Mouse (Mus musculus) liver, adult 2 months (tissue): ENCODE data around the gene Olfr1472. TPM values are rescaled to one million over a fixed set of nuclear protein-coding genes. Genes with fewer than 3 reads are reported as not detected.
"Not testable (repeated sequence)": the region's sequence is repeated elsewhere in the genome, so short reads cannot be mapped to it uniquely, and the experiment has no call there.

Experiments used
- DNase-seq: peaks from one replicate; pipeline ENCODE4 v3.0.0-alpha.2; 2011; ENCODE audit warnings: low read depth, low spot score; ENCODE audit errors: extremely low read depth
- H3K27ac ChIP-seq: fragments of 200-500 bp; replicated peaks from 2 replicates; pipeline ENCODE4 v1.5.1; 2012; ENCODE audit warnings: low read depth, mild to moderate bottlenecking, control low read depth, inconsistent platforms, low read length; ENCODE audit not compliant: insufficient read depth
- H3K27me3 ChIP-seq: fragments of 200-500 bp; 2 replicates; pipeline ENCODE4 v1.6.1; 2012; ENCODE audit warnings: mild to moderate bottlenecking, moderate library complexity, low read length, inconsistent platforms; ENCODE audit not compliant: control insufficient read depth, insufficient read depth
- H3K36me3 ChIP-seq: fragments of 200-500 bp; 2 replicates; pipeline ENCODE4 v1.6.1; 2012; ENCODE audit warnings: low read length, inconsistent platforms; ENCODE audit not compliant: control insufficient read depth, insufficient read depth
- H3K4me1 ChIP-seq: fragments of 200-500 bp; 2 replicates; pipeline ENCODE4 v1.6.1; 2011; ENCODE audit warnings: low read length; ENCODE audit not compliant: control insufficient read depth, insufficient read depth
- H3K4me3 ChIP-seq: fragments of 200-500 bp; 2 replicates; pipeline ENCODE4 v1.5.1; 2011; ENCODE audit warnings: low read depth, mild to moderate bottlenecking, control low read depth, low read length, moderate library complexity; ENCODE audit not compliant: insufficient read depth
- H3K79me2 ChIP-seq: fragments of 200-500 bp; 2 replicates; pipeline ENCODE4 v1.6.1; 2012; ENCODE audit warnings: inconsistent platforms, mild to moderate bottlenecking, low read length, moderate library complexity; ENCODE audit not compliant: control insufficient read depth, insufficient read depth
- H3K9ac ChIP-seq: fragments of 200-500 bp; 2 replicates; pipeline ENCODE4 v1.6.1; 2012; ENCODE audit warnings: low read depth, mild to moderate bottlenecking, control low read depth, inconsistent platforms, low read length
- CTCF ChIP-seq: fragments of 200-500 bp; IDR thresholded peaks from 2 replicates; pipeline ENCODE4 v1.5.1; 2011; ENCODE audit warnings: low read depth, low read length, control low read depth
- POLR2A ChIP-seq: fragments of 200-500 bp; IDR thresholded peaks from 2 replicates; pipeline ENCODE4 v1.6.1; 2011; ENCODE audit warnings: low read length, control low read depth; ENCODE audit not compliant: insufficient read depth; ENCODE audit errors: extremely low read depth
- WGBS: fragments of 180-500 bp; shearing (Covaris S2); methylation state at CpG from one replicate; pipeline ENCODE4 v1.1.7; 2018; 5-methylcytosine and 5-hydroxymethylcytosine counted together
- polyA plus RNA-seq: library from polyadenylated mRNA; depleted of rRNA; stranded (reverse); fragments of >200 nt; gene quantifications from 2 replicates; pipeline ENCODE4 v1.2.3, GENCODE M21; 2012; rRNA removed
- total RNA-seq: library from RNA; depleted of rRNA; stranded (reverse); fragments of >200 nt; gene quantifications from 2 replicates; pipeline ENCODE4 v1.2.3, GENCODE M21; 2014; rRNA removed

Gene Olfr1472
- total RNA-seq (not detected in 2 replicates), polyA plus RNA-seq (not detected in 2 replicates)

- no peak within 1 kb of the TSS for H3K9ac ChIP-seq
- WGBS = 69% methylated on average over 1 of the region's 1 CpGs
These were observed at the start of gene Olfr1472 for GRCm38 (mm10) chr19:13455986-13456385. Gene Olfr1472 (minus strand): TSS chr19:13456086.

GRCm38 (mm10) chr19:13500246-13500645 lies 44.4 kb upstream of the Olfr1472 start, which contains the start of gene Olfr1477:
Gene Olfr1477 (plus strand): TSS chr19:13500546.
- no peak within 1 kb of the TSS for H3K9ac ChIP-seq
- H3K36me3 ChIP-seq = no peaks in the 10 kb centered on the region
- DNase-seq = no peak
- no peak within 1 kb of the TSS for H3K27ac ChIP-seq
- no peaks in the 10 kb centered on the region for H3K4me1 ChIP-seq
- no peaks in the 10 kb centered on the region for H3K79me2 ChIP-seq
- H3K4me3 ChIP-seq = no peak within 1 kb of the TSS
- no peaks in the 10 kb centered on the region for H3K27me3 ChIP-seq
- 55% methylated on average over 3 of the region's 3 CpGs for WGBS
- TF ChIP-seq POLR2A (no peak), CTCF (no peak)

More at GRCm38 (mm10) chr19:13455986-13456385, at the start of gene Olfr1472:
- Histone ChIP-seq H3K27ac (no peak within 1 kb of the TSS), H3K4me3 (no peak within 1 kb of the TSS), H3K4me1 (no peaks in the 10 kb centered on the region), H3K79me2 (no peaks in the 10 kb centered on the region), H3K27me3 (no peaks in the 10 kb centered on the region), H3K36me3 (no peaks in the 10 kb centered on the region)
- DNase-seq = no peak
- TF ChIP-seq POLR2A (no peak), CTCF (no peak)

- H3K27ac ChIP-seq = no peak within 1 kb of the TSS
- H3K9ac ChIP-seq = no peak within 1 kb of the TSS
- H3K27me3 ChIP-seq = no peaks in the 10 kb centered on the region
- no peak for DNase-seq
- no peak within 1 kb of the TSS for H3K4me3 ChIP-seq
- H3K79me2 ChIP-seq = no peaks in the 10 kb centered on the region
- H3K36me3 ChIP-seq = no peaks in the 10 kb centered on the region
- TF ChIP-seq CTCF = no peak
- no peak for TF ChIP-seq POLR2A
- H3K4me1 ChIP-seq = no peaks in the 10 kb centered on the region
These were observed 24.2 kb upstream of the Olfr1472 start, which contains the start of gene Olfr1475 for GRCm38 (mm10) chr19:13480096-13480495. Gene Olfr1475 (minus strand): TSS chr19:13480196.

- H3K4me1 ChIP-seq, H3K79me2 ChIP-seq, DNase-seq, H3K4me3 ChIP-seq, H3K27me3 ChIP-seq, H3K27ac ChIP-seq, H3K9ac ChIP-seq, H3K36me3 ChIP-seq: not testable (repeated sequence)
- 76% methylated on average over 4 of the region's 4 CpGs for WGBS
These were observed 13.4 kb upstream of the Olfr1472 start, which contains the start of gene Olfr1474 for GRCm38 (mm10) chr19:13469265-13469664. Gene Olfr1474 (plus strand): TSS chr19:13469565.

- H3K4me3 ChIP-seq, H3K4me1 ChIP-seq, H3K27ac ChIP-seq, H3K79me2 ChIP-seq, H3K36me3 ChIP-seq, DNase-seq, H3K27me3 ChIP-seq, H3K9ac ChIP-seq: not testable (repeated sequence)
- 57% methylated on average over 2 of the region's 2 CpGs for WGBS
These were observed 12.8 kb downstream of the Olfr1472 start, which contains the start of gene Olfr1471 for GRCm38 (mm10) chr19:13443109-13443508. Gene Olfr1471 (plus strand): TSS chr19:13443409.

GRCm38 (mm10) chr19:13407549-13407948 lies 48.3 kb downstream of the Olfr1472 start, which contains the start of gene Olfr1469:
Gene Olfr1469 (plus strand): TSS chr19:13407849.
- Histone ChIP-seq H3K9ac (no peak within 1 kb of the TSS), H3K27me3 (no peaks in the 10 kb centered on the region), H3K36me3 (no peaks in the 10 kb centered on the region), H3K4me3 (no peak within 1 kb of the TSS), H3K79me2 (no peaks in the 10 kb centered on the region), H3K4me1 (no peaks in the 10 kb centered on the region), H3K27ac (no peak within 1 kb of the TSS)
- 66% methylated on average over 2 of the region's 2 CpGs for WGBS
- TF ChIP-seq POLR2A (no peak), CTCF (no peak)
- DNase-seq = no peak

Other genes with a start within 250 kb of the Olfr1472 start
- not detected in 2 replicates for gene Olfr1463, start 224.8 kb downstream of the Olfr1472 start, total RNA-seq
- not detected in 2 replicates for gene Olfr1463, start 224.8 kb downstream of the Olfr1472 start, polyA plus RNA-seq
- gene Olfr1465, start 140.5 kb downstream of the Olfr1472 start, total RNA-seq = not detected in 2 replicates
- gene Olfr1465, start 140.5 kb downstream of the Olfr1472 start, polyA plus RNA-seq = not detected in 2 replicates
- not detected in 2 replicates for gene Olfr1466, start 117.2 kb downstream of the Olfr1472 start, total RNA-seq
- not detected in 2 replicates for gene Olfr1466, start 117.2 kb downstream of the Olfr1472 start, polyA plus RNA-seq
- gene Olfr1467, start 93.8 kb downstream of the Olfr1472 start, total RNA-seq = not detected in 2 replicates
- gene Olfr1467, start 93.8 kb downstream of the Olfr1472 start, polyA plus RNA-seq = not detected in 2 replicates
- not detected in 2 replicates for gene Olfr1469, start 48.2 kb downstream of the Olfr1472 start, total RNA-seq
- gene Olfr1469, start 48.2 kb downstream of the Olfr1472 start, polyA plus RNA-seq = not detected in 2 replicates
- not detected in 2 replicates for gene Olfr1471, start 12.7 kb downstream of the Olfr1472 start, total RNA-seq
- not detected in 2 replicates for gene Olfr1471, start 12.7 kb downstream of the Olfr1472 start, polyA plus RNA-seq
- gene Olfr1474, start 13.5 kb upstream of the Olfr1472 start, total RNA-seq = not detected in 2 replicates
- not detected in 2 replicates for gene Olfr1474, start 13.5 kb upstream of the Olfr1472 start, polyA plus RNA-seq
- gene Olfr1475, start 24.1 kb upstream of the Olfr1472 start, total RNA-seq = not detected in 2 replicates
- not detected in 2 replicates for gene Olfr1475, start 24.1 kb upstream of the Olfr1472 start, polyA plus RNA-seq
- gene Olfr1477, start 44.5 kb upstream of the Olfr1472 start, total RNA-seq = not detected in 2 replicates
- not detected in 2 replicates for gene Olfr1477, start 44.5 kb upstream of the Olfr1472 start, polyA plus RNA-seq
- not detected in 2 replicates for gene Olfr1480, start 71.8 kb upstream of the Olfr1472 start, total RNA-seq
- not detected in 2 replicates for gene Olfr1480, start 71.8 kb upstream of the Olfr1472 start, polyA plus RNA-seq
- gene Olfr1484, start 127.4 kb upstream of the Olfr1472 start, total RNA-seq = not detected in 2 replicates
- not detected in 2 replicates for gene Olfr1484, start 127.4 kb upstream of the Olfr1472 start, polyA plus RNA-seq
- gene Olfr1487, start 161.3 kb upstream of the Olfr1472 start, total RNA-seq = not detected in 2 replicates
- not detected in 2 replicates for gene Olfr1487, start 161.3 kb upstream of the Olfr1472 start, polyA plus RNA-seq
- not detected in 2 replicates for gene Olfr1489, start 175.5 kb upstream of the Olfr1472 start, total RNA-seq
- gene Olfr1489, start 175.5 kb upstream of the Olfr1472 start, polyA plus RNA-seq = not detected in 2 replicates
- gene Olfr1490, start 195.0 kb upstream of the Olfr1472 start, total RNA-seq = not detected in 2 replicates
- not detected in 2 replicates for gene Olfr1490, start 195.0 kb upstream of the Olfr1472 start, polyA plus RNA-seq
- not detected in 2 replicates for gene Olfr1491, start 241.2 kb upstream of the Olfr1472 start, total RNA-seq
- gene Olfr1491, start 241.2 kb upstream of the Olfr1472 start, polyA plus RNA-seq = not detected in 2 replicates